Mouse (Mus musculus) hindbrain, embryonic 15.5 days (tissue): ENCODE data around the gene Csf2rb. TPM values are rescaled to one million over a fixed set of nuclear protein-coding genes. Genes with fewer than 3 reads are reported as not detected.
"Not testable (repeated sequence)": the region's sequence is repeated elsewhere in the genome, so short reads cannot be mapped to it uniquely, and the experiment has no call there.

Experiments
- ATAC-seq: fragments of 200-750 bp; cut with Nextera tagmentation; 2 replicates; pipeline ENCODE4 v1.8.0; 2017; ENCODE audit warnings: low read depth, moderate number of reproducible peaks, moderate TSS enrichment; ENCODE audit not compliant: low FRiP score
- H3K27ac ChIP-seq: fragments of 300-500 bp; sonication (generic); replicated peaks from 2 replicates; pipeline ENCODE4 v1.5.1; 2015; ENCODE audit warnings: mild to moderate bottlenecking, inconsistent platforms
- H3K27me3 ChIP-seq: fragments of 300-500 bp; sonication (generic); 2 replicates; pipeline ENCODE4 v1.6.1; 2015; ENCODE audit warnings: control low read depth, inconsistent platforms
- H3K36me3 ChIP-seq: fragments of 300-500 bp; sonication (generic); 2 replicates; pipeline ENCODE4 v1.6.1; 2015; ENCODE audit warnings: control low read depth, inconsistent platforms
- H3K4me1 ChIP-seq: fragments of 300-500 bp; sonication (generic); replicated peaks from 2 replicates; pipeline ENCODE4 v1.6.1; 2015; ENCODE audit warnings: control low read depth, inconsistent platforms
- H3K4me2 ChIP-seq: fragments of 300-500 bp; sonication (generic); 2 replicates; pipeline ENCODE4 v1.6.1; 2015; ENCODE audit warnings: moderate library complexity, mild to moderate bottlenecking, inconsistent platforms
- H3K4me3 ChIP-seq: fragments of 300-500 bp; sonication (generic); 2 replicates; pipeline ENCODE4 v1.5.1; 2015; ENCODE audit warnings: mild to moderate bottlenecking, inconsistent platforms
- H3K9ac ChIP-seq: fragments of 300-500 bp; sonication (generic); 2 replicates; pipeline ENCODE4 v1.6.1; 2015; ENCODE audit warnings: inconsistent platforms
- H3K9me3 ChIP-seq: fragments of 300-500 bp; sonication (generic); 2 replicates; pipeline ENCODE4 v1.6.1; 2016; ENCODE audit warnings: control low read depth, inconsistent platforms
- WGBS: fragments of 180-500 bp; shearing (Covaris S2); methylation state at CpG from one replicate; pipeline ENCODE4 v1.1.7; 2015; 5-methylcytosine and 5-hydroxymethylcytosine counted together
- polyA plus RNA-seq: library from polyadenylated mRNA; unstranded; fragments of >200 nt; fragmentation: Nextera tagmentation; extraction: Ambion mirVana; gene quantifications from 2 replicates; pipeline ENCODE4 v1.2.1, GENCODE M21; 2015

Gene Csf2rb
- 0.60 and 0.96 TPM in 2 replicates for polyA plus RNA-seq

DNA sequence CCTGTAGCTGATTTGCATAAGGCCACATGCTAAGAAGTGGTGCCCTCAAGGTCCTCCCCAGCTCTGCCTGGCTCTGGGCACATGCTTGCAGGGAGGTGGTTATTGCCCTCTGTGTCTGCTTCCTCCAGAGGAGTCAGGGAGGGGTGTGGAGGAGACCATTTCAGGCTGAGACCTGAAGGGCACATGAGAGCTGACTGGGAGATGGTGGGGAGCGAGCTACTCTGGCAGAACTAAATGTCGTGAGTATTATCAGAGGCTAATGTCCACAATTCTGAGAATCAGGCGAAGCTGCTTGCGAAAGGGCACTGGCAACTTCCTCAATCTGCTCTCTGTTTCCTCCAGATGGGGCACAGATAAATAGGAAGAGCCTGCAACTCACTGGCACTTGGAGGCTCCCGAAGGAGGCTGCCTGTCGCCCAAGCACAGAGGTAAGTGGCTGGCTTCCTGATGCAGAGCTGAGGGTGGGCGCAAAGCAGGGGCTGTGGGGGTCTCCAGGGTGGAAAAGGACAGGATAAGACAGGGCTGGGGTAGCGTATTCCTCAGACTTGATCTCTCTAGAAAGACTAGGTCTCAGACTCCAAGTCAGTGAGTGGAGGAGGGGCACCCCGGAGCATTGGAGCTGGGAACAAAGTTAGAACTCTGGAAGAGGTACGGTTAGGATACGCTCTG, at the start of gene Csf2rb:
TSS of gene Csf2rb (plus strand) at position 82 of the 669 bp plus-strand sequence.
- ATAC-seq = no peak
- no peak within 1 kb of the TSS for H3K27ac ChIP-seq
- 81% methylated on average over 11 of the region's 11 CpGs for WGBS
- H3K36me3 ChIP-seq = no peaks in the 10 kb centered on the region
- no peak within 1 kb of the TSS for H3K4me2 ChIP-seq
- no peaks in the 10 kb centered on the region for H3K4me1 ChIP-seq
- no peak within 1 kb of the TSS for H3K9ac ChIP-seq
- H3K27me3 ChIP-seq = no peaks in the 10 kb centered on the region
- H3K9me3 ChIP-seq = no peaks in the 10 kb centered on the region
- H3K4me3 ChIP-seq = no peak within 1 kb of the TSS

DNA sequence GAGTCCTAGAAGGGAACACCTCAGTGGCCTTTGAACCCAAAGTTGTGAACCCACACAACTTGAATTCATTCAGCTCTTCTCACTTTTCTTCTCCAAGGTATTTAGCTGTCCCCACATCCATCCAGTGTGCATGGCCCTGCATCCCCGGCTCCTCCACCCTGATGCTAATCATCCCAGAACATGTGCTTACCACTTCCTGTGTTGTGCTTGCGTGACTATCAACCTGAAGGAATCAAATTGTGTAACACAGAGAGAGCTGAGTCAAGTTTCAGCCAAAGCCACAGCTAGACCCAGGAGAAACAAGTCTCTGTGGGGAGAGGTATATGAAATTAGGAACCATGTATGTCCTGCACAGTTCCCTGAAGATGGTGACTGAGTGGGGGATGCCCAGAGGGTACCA, 47.2 kb upstream of the Csf2rb start:
- no peak overlapping the region for H3K9ac ChIP-seq
- H3K4me3 ChIP-seq = no peak overlapping the region
- WGBS = 87% methylated on average over 2 of the region's 2 CpGs
- no peak for ATAC-seq
- no peaks in the 10 kb centered on the region for H3K36me3 ChIP-seq
- H3K27ac ChIP-seq = no peak overlapping the region
- H3K27me3 ChIP-seq = no peaks in the 10 kb centered on the region
- no peaks in the 10 kb centered on the region for H3K4me1 ChIP-seq
- no peaks in the 10 kb centered on the region for H3K9me3 ChIP-seq
- H3K4me2 ChIP-seq = no peak overlapping the region

DNA sequence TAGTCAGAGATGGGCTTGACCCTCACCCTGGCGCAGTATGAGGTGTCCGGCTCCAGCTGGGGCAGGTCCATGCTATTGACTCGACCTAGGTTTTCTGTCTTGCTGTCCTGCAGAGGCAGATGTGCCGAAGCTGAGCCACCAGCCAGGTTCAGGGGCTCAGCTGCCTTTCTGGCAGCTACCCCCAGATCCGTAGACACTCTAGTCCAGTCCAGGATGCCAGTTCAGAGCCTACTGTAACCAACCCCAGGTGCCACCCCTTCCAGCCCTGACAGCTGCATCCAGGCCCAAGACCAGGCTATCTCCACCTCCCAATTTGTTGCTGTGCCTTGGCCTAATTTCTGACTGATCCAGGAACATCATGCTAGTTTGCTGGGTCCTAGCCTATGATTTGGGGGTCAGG, 37.6 kb upstream of the Csf2rb start:
- H3K27ac ChIP-seq = no peak overlapping the region
- 89% methylated on average over 5 of the region's 5 CpGs for WGBS
- H3K4me3 ChIP-seq = no peak overlapping the region
- H3K9me3 ChIP-seq = no peaks in the 10 kb centered on the region
- H3K9ac ChIP-seq = no peak overlapping the region
- ATAC-seq = no peak
- H3K4me1 ChIP-seq = no peaks in the 10 kb centered on the region
- no peaks in the 10 kb centered on the region for H3K27me3 ChIP-seq
- H3K36me3 ChIP-seq = no peaks in the 10 kb centered on the region
- no peak overlapping the region for H3K4me2 ChIP-seq

DNA sequence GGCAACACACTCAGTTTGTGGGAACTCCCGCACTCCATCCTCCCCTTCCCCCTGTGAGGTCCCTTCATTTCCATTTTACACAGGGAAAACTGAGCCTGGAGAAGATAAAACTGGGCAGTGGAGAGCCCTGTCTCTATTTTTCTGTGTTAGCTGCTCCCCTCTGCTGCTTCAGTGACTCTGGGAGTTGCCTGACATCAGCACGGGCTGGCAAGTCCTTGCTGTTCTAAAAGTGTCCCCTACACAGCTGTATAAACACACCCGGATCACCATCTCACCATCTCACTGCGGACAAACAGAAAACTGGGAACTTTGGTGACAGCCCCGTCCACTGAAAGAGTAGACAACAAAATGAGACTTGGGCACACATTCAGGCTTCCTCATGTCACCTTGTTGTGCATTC, 35.8 kb upstream of the Csf2rb start:
- ATAC-seq, H3K4me2 ChIP-seq, H3K27ac ChIP-seq, H3K36me3 ChIP-seq, H3K9me3 ChIP-seq, H3K9ac ChIP-seq, H3K4me3 ChIP-seq, H3K4me1 ChIP-seq, H3K27me3 ChIP-seq: not testable (repeated sequence)
- WGBS = 80% methylated on average over 5 of the region's 5 CpGs

DNA sequence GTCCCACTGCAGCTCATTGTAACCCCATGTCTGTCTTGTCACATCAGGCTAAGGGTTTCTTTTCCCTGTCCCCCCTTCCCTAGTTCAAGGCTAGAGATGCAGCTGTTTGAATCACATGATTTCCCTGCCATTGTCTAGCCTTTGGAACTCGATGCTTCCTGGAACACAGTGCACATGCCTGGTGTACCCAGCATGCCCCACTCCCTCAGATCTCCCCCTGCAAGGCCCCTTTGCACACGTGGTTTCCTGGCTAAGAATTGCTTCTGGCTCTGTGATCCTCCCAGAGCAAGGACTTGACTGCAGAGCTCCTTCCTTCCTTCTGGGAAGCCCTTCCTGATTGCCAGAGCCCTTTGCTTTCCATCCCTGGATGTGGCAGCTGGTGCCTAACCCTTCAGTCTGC, 32.3 kb upstream of the Csf2rb start:
- H3K4me1 ChIP-seq, H3K9ac ChIP-seq, H3K9me3 ChIP-seq, H3K27me3 ChIP-seq, H3K36me3 ChIP-seq, ATAC-seq, H3K4me2 ChIP-seq, H3K27ac ChIP-seq, H3K4me3 ChIP-seq: not testable (repeated sequence)
- 11% methylated on average over 2 of the region's 2 CpGs for WGBS

DNA sequence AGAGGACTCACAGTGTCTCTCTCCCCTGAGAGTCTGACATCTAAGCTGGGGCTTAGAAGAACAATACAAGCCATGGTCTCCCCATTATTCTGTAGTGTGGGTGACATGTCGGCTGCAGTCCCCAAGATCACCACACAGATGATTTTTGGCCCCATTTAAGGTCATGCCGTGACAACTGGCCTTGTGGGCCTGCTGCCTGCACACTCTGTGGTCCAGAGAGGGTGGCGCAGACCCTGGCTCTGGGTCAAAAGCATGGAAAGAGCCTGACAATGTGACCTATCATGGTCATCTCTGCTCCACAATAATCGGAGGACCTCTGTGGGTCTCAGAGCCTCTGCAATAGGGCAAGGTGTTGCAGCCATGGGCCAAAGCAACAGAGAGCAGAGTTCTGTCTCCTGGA, 31.8 kb upstream of the Csf2rb start:
- H3K36me3 ChIP-seq = no peaks in the 10 kb centered on the region
- H3K9ac ChIP-seq = no peak overlapping the region
- no peak overlapping the region for H3K4me2 ChIP-seq
- H3K9me3 ChIP-seq = no peaks in the 10 kb centered on the region
- 78% methylated on average over 4 of the region's 4 CpGs for WGBS
- no peak for ATAC-seq
- no peaks in the 10 kb centered on the region for H3K27me3 ChIP-seq
- H3K27ac ChIP-seq = no peak overlapping the region
- no peaks in the 10 kb centered on the region for H3K4me1 ChIP-seq
- no peak overlapping the region for H3K4me3 ChIP-seq

DNA sequence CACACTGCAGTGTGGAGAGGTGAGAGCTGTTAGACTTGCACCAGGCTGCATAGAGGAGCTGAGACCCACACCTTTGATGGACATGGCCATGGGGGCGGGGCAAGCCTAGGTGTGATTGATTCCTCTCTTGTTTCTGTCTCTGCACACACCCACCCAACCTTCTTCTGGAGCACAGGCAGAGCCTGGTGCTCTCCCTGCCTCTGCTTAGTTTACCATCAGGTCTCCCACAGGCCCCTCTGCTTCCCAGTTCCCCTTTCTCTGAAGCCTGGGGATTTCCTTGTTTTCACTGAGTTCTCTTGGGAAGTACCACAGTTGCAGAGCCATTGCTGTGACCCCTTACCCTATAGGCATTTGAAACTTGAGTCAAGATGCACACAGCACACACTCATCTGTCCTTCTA, 27.0 kb upstream of the Csf2rb start:
- H3K36me3 ChIP-seq = no peaks in the 10 kb centered on the region
- 75% methylated on average over 1 of the region's 1 CpGs for WGBS
- H3K27ac ChIP-seq = no peak overlapping the region
- no peak overlapping the region for H3K9ac ChIP-seq
- no peak for ATAC-seq
- H3K27me3 ChIP-seq = no peaks in the 10 kb centered on the region
- no peaks in the 10 kb centered on the region for H3K9me3 ChIP-seq
- no peak overlapping the region for H3K4me3 ChIP-seq
- no peaks in the 10 kb centered on the region for H3K4me1 ChIP-seq
- H3K4me2 ChIP-seq = no peak overlapping the region

DNA sequence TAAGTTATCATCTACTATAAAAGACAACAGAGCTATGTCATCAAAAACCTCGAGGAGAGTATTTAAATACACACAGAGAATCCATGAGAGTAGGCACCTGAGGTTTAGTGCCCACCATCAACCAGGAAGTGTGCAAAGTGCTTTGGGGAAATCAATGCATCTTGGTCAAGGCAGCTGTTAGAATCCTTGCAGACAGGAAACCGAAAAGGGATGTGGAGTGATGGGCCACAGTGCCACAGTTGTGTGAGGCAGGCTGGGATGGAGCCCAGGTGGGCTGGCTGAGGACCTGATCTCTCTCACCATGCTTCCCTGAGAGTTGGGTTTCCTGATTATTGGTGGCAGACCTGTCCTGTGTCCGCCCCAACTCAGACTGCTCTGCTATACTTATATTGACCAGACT, 25.9 kb upstream of the Csf2rb start:
- Histone ChIP-seq H3K4me3 (no peak overlapping the region), H3K4me1 (no peaks in the 10 kb centered on the region), H3K27me3 (no peaks in the 10 kb centered on the region), H3K36me3 (no peaks in the 10 kb centered on the region), H3K27ac (no peak overlapping the region), H3K4me2 (no peak overlapping the region), H3K9me3 (no peaks in the 10 kb centered on the region), H3K9ac (no peak overlapping the region)
- WGBS = 90% methylated on average over 3 of the region's 3 CpGs
- ATAC-seq = no peak

DNA sequence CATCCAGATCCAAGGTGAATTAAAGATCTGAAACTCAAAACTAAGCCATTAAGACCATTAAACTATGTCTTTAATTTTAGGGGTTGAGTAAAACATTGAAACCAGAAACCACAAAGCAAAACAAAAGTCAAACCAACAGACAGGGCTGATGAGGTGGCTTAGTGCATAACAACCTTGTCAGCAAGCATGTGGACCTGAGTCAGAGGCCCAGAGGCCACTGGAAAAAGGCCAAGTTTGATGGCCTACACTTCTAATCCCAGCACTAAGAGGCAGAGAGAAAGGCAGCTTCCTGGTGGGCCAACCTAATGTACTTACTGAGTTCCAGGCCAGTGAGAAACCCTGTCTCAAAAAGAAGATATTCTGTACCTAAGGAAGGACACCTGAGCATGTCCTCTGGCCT, 24.8 kb upstream of the Csf2rb start:
- Histone ChIP-seq H3K27me3 (no peaks in the 10 kb centered on the region), H3K4me1 (no peaks in the 10 kb centered on the region), H3K4me3 (no peak overlapping the region), H3K4me2 (no peak overlapping the region), H3K36me3 (no peaks in the 10 kb centered on the region), H3K9me3 (no peaks in the 10 kb centered on the region), H3K9ac (no peak overlapping the region), H3K27ac (no peak overlapping the region)
- ATAC-seq = no peak

DNA sequence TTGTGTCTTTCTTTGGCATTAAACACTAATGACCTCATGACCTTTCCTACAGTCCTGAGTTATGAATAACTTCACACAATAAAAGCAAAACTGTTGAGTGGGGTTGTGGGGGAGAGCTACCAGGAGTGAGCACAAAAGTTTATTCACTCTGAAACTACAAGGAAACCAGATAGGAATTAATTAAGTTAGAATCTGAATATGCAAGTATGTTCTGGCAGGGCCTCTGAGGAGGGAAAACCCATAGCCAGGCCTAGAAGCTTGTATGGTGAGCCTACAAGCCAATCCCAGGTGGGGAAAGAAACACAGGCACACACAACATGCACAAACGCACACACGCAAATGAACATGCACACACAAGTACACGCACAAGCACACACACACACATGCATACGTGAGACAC, 22.8 kb upstream of the Csf2rb start:
- no peaks in the 10 kb centered on the region for H3K36me3 ChIP-seq
- 93% methylated on average over 4 of the region's 4 CpGs for WGBS
- no peak for ATAC-seq
- no peaks in the 10 kb centered on the region for H3K9me3 ChIP-seq
- no peak overlapping the region for H3K27ac ChIP-seq
- no peaks in the 10 kb centered on the region for H3K4me1 ChIP-seq
- H3K4me2 ChIP-seq = no peak overlapping the region
- H3K4me3 ChIP-seq = no peak overlapping the region
- H3K9ac ChIP-seq = no peak overlapping the region
- H3K27me3 ChIP-seq = no peaks in the 10 kb centered on the region

DNA sequence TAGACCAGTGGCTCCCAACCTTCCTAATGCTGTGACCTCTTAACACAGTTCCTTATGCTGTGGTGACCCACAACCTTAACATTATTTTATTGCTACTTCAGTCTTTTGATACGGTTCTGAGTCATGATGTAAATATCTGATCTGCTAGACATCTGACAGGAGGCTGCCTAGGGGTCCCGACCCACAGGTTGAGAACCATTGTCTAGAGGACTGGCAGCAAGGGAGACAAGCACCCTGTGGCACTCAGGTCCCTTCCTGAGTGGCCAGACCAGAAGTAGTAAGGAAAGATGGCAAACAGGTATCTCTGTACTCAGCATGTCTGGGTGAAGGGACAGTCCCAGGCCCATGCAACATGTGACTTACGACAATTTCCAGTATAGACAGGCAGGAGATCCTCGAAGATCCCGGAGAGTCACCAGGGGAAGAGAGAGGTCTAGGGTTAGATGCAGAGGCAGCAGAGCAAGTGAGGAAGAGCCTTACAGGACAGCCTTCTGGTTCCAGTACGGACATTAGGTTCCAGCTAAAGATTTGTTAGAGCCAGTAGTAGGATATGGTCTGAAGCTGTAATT, 21.8 kb upstream of the Csf2rb start:
- 86% methylated on average over 6 of the region's 6 CpGs for WGBS
- no peaks in the 10 kb centered on the region for H3K4me1 ChIP-seq
- H3K36me3 ChIP-seq = no peaks in the 10 kb centered on the region
- no peak overlapping the region for H3K27ac ChIP-seq
- no peaks in the 10 kb centered on the region for H3K27me3 ChIP-seq
- ATAC-seq = no peak
- no peaks in the 10 kb centered on the region for H3K9me3 ChIP-seq
- no peak overlapping the region for H3K4me3 ChIP-seq
- no peak overlapping the region for H3K4me2 ChIP-seq
- no peak overlapping the region for H3K9ac ChIP-seq

DNA sequence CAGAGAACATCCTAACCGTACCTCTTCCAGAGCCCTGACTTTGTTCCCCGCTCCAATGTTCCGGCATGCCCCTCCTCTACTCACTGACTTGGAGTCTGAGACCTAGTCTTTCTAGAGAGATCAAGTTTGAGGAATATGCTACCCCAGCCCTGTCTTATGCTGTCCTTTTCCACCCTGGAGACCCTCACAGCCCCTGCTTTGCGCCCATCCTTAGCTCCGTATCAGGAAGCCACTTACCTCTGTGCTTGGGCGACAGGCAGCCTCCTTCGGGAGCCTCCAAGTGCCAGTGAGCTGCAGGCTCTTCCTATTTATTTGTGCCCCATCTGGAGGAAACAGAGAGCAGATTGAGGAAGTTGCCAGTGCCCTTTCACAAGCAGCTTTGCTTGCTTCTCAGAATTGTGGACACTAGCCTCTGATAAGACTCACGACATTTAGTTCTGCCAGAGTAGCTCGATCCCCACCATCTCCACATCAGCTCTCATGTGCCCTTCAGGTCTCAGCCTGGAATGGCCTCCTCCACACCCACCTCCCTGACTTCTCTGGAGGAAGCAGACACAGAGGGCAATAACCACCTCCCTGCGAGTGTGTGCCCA, 20.1 kb upstream of the Csf2rb start, which contains the start of gene Csf2rb2:
TSS of gene Csf2rb2 (minus strand) at position 381 of the 593 bp plus-strand sequence.
- H3K9ac ChIP-seq = no peak within 1 kb of the TSS
- H3K9me3 ChIP-seq = no peaks in the 10 kb centered on the region
- no peaks in the 10 kb centered on the region for H3K4me1 ChIP-seq
- H3K4me3 ChIP-seq = no peak within 1 kb of the TSS
- no peaks in the 10 kb centered on the region for H3K36me3 ChIP-seq
- ATAC-seq = no peak
- H3K27ac ChIP-seq = no peak within 1 kb of the TSS
- WGBS = 84% methylated on average over 10 of the region's 10 CpGs
- H3K4me2 ChIP-seq = no peak within 1 kb of the TSS
- H3K27me3 ChIP-seq = no peaks in the 10 kb centered on the region

DNA sequence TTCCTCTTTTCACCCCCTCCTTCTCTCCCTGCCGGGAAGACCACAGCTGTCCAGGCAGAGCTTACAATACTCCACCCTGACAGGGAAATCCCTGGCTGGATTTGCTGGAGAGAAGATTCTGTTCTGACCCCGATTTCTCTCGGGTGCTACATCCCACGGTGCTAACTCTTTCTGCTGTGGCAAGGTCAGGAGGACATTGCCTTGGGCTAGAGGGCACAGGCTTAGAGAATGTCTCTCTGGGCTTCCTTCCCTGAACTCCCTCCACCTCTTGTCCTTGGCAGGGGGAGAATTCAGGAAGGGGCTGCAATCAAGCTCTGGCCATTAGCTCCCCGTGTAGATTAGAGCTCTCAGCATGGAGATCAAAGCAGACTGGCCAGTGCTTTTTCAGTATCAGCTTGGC, 15.7 kb upstream of the Csf2rb start:
- no peak overlapping the region for H3K9ac ChIP-seq
- no peaks in the 10 kb centered on the region for H3K27me3 ChIP-seq
- no peak for ATAC-seq
- no peak overlapping the region for H3K27ac ChIP-seq
- H3K4me2 ChIP-seq = no peak overlapping the region
- H3K4me3 ChIP-seq = no peak overlapping the region
- no peaks in the 10 kb centered on the region for H3K9me3 ChIP-seq
- no peaks in the 10 kb centered on the region for H3K4me1 ChIP-seq
- WGBS = 53% methylated on average over 5 of the region's 5 CpGs
- no peaks in the 10 kb centered on the region for H3K36me3 ChIP-seq
